Mouse (Mus musculus) forebrain, embryonic 12.5 days (tissue): Measurements from ENCODE around the gene Anpep. TPM values are rescaled to one million over a fixed set of nuclear protein-coding genes. Genes with fewer than 3 reads are reported as not detected.
"Not testable (repeated sequence)": the region's sequence is repeated elsewhere in the genome, so short reads cannot be mapped to it uniquely, and the experiment has no call there.

Experiments used
- ATAC-seq: fragments of 200-750 bp; cut with Nextera tagmentation; 2 replicates; pipeline ENCODE4 v1.8.0; 2017; ENCODE audit warnings: moderate TSS enrichment; ENCODE audit not compliant: low FRiP score
- H3K27ac ChIP-seq: fragments of 300-500 bp; sonication (generic); 2 replicates; pipeline ENCODE4 v1.5.1; 2016; ENCODE audit warnings: mild to moderate bottlenecking
- H3K27me3 ChIP-seq: fragments of 300-500 bp; sonication (generic); 2 replicates; pipeline ENCODE4 v1.6.1; 2016; ENCODE audit warnings: mild to moderate bottlenecking
- H3K36me3 ChIP-seq: fragments of 300-500 bp; sonication (generic); replicated peaks from 2 replicates; pipeline ENCODE4 v1.6.1; 2016; ENCODE audit warnings: mild to moderate bottlenecking
- H3K4me1 ChIP-seq: fragments of 300-500 bp; sonication (generic); 2 replicates; pipeline ENCODE4 v1.6.1; 2016
- H3K4me2 ChIP-seq: fragments of 300-500 bp; sonication (generic); 2 replicates; pipeline ENCODE4 v1.6.1; 2016; ENCODE audit warnings: mild to moderate bottlenecking, moderate library complexity
- H3K4me3 ChIP-seq: fragments of 300-500 bp; sonication (generic); replicated peaks from 2 replicates; pipeline ENCODE4 v1.5.1; 2016; ENCODE audit warnings: mild to moderate bottlenecking
- H3K9ac ChIP-seq: fragments of 300-500 bp; sonication (generic); 2 replicates; pipeline ENCODE4 v1.6.1; 2016; ENCODE audit warnings: mild to moderate bottlenecking
- H3K9me3 ChIP-seq: fragments of 300-500 bp; sonication (generic); 2 replicates; pipeline ENCODE4 v1.6.1; 2016
- whole genome bisulfite sequencing: fragments of 180-500 bp; shearing (Covaris S2); methylation state at CpG from one replicate; pipeline ENCODE4 v1.1.7; 2016; 5-methylcytosine and 5-hydroxymethylcytosine counted together
- polyA plus RNA-seq: library from polyadenylated mRNA; unstranded; fragments of >200 nt; fragmentation: Nextera tagmentation; extraction: Ambion mirVana; gene quantifications from 2 replicates; pipeline ENCODE4 v1.2.1, GENCODE M21; 2016

The Anpep gene
- polyA plus RNA-seq, 1 experiment from 2014 or later: 1.9 TPM

GRCm38 (mm10) chr7:79799048-79799447 lies 61.8 kb downstream of the Anpep start:
- 3% methylated on average over 8 of the region's 8 CpGs for WGBS
- ATAC-seq: no peak

GRCm38 (mm10) chr7:79798606-79799005 lies 62.3 kb downstream of the Anpep start:
- no peak for ATAC-seq

More at GRCm38 (mm10) chr7:79799048-79799447, 61.8 kb downstream of the Anpep start:
- Histone ChIP-seq H3K4me3 (no peak overlapping the region), H3K9ac (no peak overlapping the region), H3K4me2 (no peak overlapping the region), H3K27me3 (peaks cover 32% of the 10 kb centered on the region), H3K27ac (no peak overlapping the region), H3K4me1 (no peaks in the 10 kb centered on the region), H3K36me3 (no peaks in the 10 kb centered on the region), H3K9me3 (no peaks in the 10 kb centered on the region)

GRCm38 (mm10) chr7:79793688-79794087 lies 67.2 kb downstream of the Anpep start, which contains the start of gene Mesp1:
TSS of gene Mesp1 (minus strand) at chr7:79793788.
- Histone ChIP-seq H3K9me3 (no peaks in the 10 kb centered on the region), H3K9ac (peak within 1 kb of the TSS; percentile 47), H3K4me3 (peak within 1 kb of the TSS; percentile 42), H3K27ac (no peak within 1 kb of the TSS), H3K4me1 (peaks cover 14% of the 10 kb centered on the region), H3K36me3 (no peaks in the 10 kb centered on the region), H3K27me3 (peaks cover 67% of the 10 kb centered on the region), H3K4me2 (peak within 1 kb of the TSS; percentile 69)
- WGBS: 68% methylated on average over 6 of the region's 6 CpGs
- ATAC-seq: no peak

More at GRCm38 (mm10) chr7:79798606-79799005, 62.3 kb downstream of the Anpep start:
- Histone ChIP-seq H3K27ac (no peak overlapping the region), H3K4me2 (no peak overlapping the region), H3K27me3 (peaks cover 37% of the 10 kb centered on the region), H3K9ac (peak overlapping the region; percentile 0; the same call in 1 of the 2 replicates), H3K4me1 (no peaks in the 10 kb centered on the region), H3K4me3 (no peak overlapping the region), H3K36me3 (no peaks in the 10 kb centered on the region), H3K9me3 (no peaks in the 10 kb centered on the region)
- WGBS: 33% methylated on average over 5 of the region's 5 CpGs

GRCm38 (mm10) chr7:79792635-79793421 lies 68.0 kb downstream of the Anpep start:
- Histone ChIP-seq H3K4me1 (peaks cover 14% of the 10 kb centered on the region), H3K4me2 (peak overlapping the region; percentile 69), H3K9me3 (no peaks in the 10 kb centered on the region), H3K27ac (no peak overlapping the region), H3K4me3 (peak overlapping the region; percentile 42), H3K9ac (peak overlapping the region; percentile 47), H3K36me3 (no peaks in the 10 kb centered on the region), H3K27me3 (peaks cover 64% of the 10 kb centered on the region)
- 4% methylated on average over 71 of the region's 80 CpGs for WGBS
- peak; percentile 59; the same call in 1 of the 2 replicates for ATAC-seq

GRCm38 (mm10) chr7:79789812-79790211 lies 71.0 kb downstream of the Anpep start:
- not testable (repeated sequence) for H3K9ac ChIP-seq, H3K4me2 ChIP-seq, ATAC-seq, H3K9me3 ChIP-seq, H3K27ac ChIP-seq, H3K36me3 ChIP-seq, H3K4me3 ChIP-seq
- Histone ChIP-seq H3K4me1 (peaks cover 14% of the 10 kb centered on the region), H3K27me3 (peaks cover 55% of the 10 kb centered on the region)
- WGBS: 19% methylated on average over 2 of the region's 2 CpGs

GRCm38 (mm10) chr7:79786295-79786694 lies 74.6 kb downstream of the Anpep start:
- H3K36me3 ChIP-seq: no peaks in the 10 kb centered on the region
- H3K27me3 ChIP-seq: peaks cover 20% of the 10 kb centered on the region
- H3K4me2 ChIP-seq: no peak overlapping the region
- H3K4me3 ChIP-seq: no peak overlapping the region
- H3K4me1 ChIP-seq: no peaks in the 10 kb centered on the region; the same call in 1 of the 2 replicates
- H3K9me3 ChIP-seq: no peaks in the 10 kb centered on the region
- H3K9ac ChIP-seq: no peak overlapping the region
- H3K27ac ChIP-seq: no peak overlapping the region
- WGBS: 16% methylated on average over 6 of the region's 6 CpGs
- ATAC-seq: 0 out of 2 replicates have a peak, but pooled peaks have one; percentile 41

GRCm38 (mm10) chr7:79782516-79782855 lies 78.4 kb downstream of the Anpep start:
- Histone ChIP-seq H3K4me1 (no peaks in the 10 kb centered on the region), H3K36me3 (no peaks in the 10 kb centered on the region), H3K4me2 (no peak overlapping the region), H3K4me3 (no peak overlapping the region), H3K27me3 (peaks cover 9% of the 10 kb centered on the region; the same call in 1 of the 2 replicates), H3K9me3 (no peaks in the 10 kb centered on the region), H3K9ac (no peak overlapping the region), H3K27ac (no peak overlapping the region)
- no peak for ATAC-seq
- WGBS: 78% methylated on average over 2 of the region's 2 CpGs

- Histone ChIP-seq H3K27ac (no peak overlapping the region), H3K4me1 (no peaks in the 10 kb centered on the region), H3K9ac (no peak overlapping the region), H3K9me3 (no peaks in the 10 kb centered on the region), H3K27me3 (peaks cover 4% of the 10 kb centered on the region; the same call in 1 of the 2 replicates), H3K4me3 (no peak overlapping the region), H3K4me2 (no peak overlapping the region), H3K36me3 (no peaks in the 10 kb centered on the region)
- 82% methylated on average over 11 of the region's 11 CpGs for WGBS
- ATAC-seq: no peak
Observed at GRCm38 (mm10) chr7:79781826-79782515, 78.9 kb downstream of the Anpep start.

- no peaks in the 10 kb centered on the region for H3K4me1 ChIP-seq
- H3K4me3 ChIP-seq: no peak overlapping the region
- no peak overlapping the region for H3K27ac ChIP-seq
- H3K9ac ChIP-seq: no peak overlapping the region
- H3K36me3 ChIP-seq: no peaks in the 10 kb centered on the region
- 0 out of 2 replicates have a peak, but pooled peaks cover 4% of the 10 kb centered on the region for H3K27me3 ChIP-seq
- no peaks in the 10 kb centered on the region for H3K9me3 ChIP-seq
- 34% methylated on average over 16 of the region's 16 CpGs for WGBS
- peak; percentile 75; the same call in 1 of the 2 replicates for ATAC-seq
- H3K4me2 ChIP-seq: peak overlapping the region; percentile 38
Observed at GRCm38 (mm10) chr7:79780647-79781626, 79.9 kb downstream of the Anpep start.
